Mouse (Mus musculus) kidney, postnatal 36 days (tissue): Measurements from ENCODE around the gene C8g.

Source experiments
- DNase-seq, 2 experiments: peaks; one replicate each; pipeline ENCODE4 v3.0.0; 2021 to 2022; ENCODE audit warnings: mixed read lengths in 2 of 2

Gene C8g

DNA sequence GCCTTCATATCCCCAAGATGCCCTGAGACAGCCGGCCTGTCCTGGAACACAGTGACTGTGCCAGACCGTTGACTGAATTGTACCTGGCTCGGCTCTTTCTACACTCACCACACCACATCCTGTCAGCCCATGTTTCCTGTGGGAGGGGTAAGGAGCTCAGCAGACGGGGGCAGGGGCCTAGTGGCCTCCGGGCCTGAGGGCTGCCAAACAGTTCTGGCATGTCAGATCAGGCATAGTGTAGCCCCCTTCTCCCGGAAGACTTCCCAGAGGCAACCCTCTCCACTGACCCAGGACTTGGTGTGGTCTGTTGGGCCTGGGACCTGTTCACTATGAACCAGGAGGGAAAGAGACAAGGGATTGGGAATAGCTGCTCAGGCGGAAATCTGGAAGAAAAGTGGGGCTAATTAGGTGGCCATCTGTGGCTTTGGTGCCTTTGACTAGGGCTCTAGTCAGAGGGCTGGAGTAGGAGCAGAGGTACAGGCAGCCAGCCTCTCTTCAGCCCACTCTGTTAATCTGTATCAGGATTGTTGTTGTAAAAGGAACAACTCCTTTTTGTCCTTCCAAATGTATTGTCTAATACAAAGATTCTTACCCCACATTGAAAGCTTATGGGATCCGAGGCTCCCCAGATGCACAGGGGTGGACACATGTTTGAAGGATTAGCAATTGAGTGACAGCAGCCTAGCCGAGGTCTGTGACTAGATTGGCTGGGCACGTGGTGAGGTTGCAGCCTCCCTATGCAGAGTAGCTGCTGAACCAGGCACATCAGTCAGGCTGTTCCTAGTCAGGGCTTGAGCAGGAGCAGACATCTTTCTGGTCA is 35.5 kb downstream of the C8g start:
- DNase-seq: no peak

DNA sequence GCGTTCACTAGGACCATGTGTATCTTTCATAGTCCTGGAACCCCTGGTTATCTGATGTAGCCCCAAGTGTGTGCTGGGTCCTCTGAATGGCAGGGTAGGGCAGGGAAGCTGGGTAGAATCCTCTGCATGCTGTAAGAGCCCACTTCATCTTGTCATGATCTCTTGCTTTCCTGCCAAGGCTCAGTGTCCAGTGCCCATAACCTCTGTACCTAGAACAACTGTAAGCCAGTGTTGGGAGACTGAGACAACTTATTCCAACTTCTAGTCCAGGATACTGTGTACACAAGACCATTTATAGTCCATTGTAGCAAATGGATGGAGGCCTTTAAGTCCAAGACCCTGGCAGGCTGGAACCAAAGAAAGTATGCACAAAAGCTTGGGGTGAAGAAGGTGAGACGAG is 36.3 kb downstream of the C8g start:
- DNase-seq: no peak

DNA sequence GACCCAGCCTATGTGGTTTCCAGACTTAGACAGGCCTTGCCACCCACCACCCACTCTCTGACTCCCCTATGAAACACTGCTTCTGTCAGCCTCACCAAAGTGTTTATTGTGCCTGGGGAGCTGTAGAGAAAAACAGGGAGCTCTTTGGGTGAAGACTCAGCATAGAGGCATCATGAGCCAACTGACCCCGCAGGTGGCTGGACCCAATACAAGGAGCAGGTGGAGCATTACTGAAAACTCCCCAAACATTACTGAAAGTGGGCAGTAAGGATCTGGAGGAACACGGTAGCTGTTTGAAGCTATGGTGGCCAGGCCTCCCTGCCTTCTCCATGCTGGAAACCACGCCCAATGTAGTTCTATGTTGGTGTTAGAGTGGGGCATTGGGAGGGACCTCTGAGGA is 37.9 kb downstream of the C8g start:
- no peak for DNase-seq

DNA sequence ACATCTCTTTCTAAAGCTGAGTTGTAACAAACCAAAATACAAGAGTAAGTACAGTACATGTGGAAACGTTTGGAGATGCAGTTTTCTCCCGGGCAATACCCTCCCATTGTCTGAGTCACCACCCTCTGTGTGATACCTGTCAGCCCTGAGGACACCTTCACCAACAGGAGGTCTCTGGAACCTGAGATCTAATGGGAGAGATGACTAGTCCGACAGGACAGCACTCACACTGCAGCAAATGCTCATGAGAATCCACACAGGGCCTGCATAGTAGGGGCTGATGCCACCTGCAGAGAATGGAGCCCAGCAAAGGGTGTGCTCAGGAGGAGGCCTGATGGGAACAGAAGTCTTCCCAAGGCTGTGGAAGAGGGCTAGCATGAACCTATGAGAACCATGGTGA is 40.1 kb downstream of the C8g start:
- DNase-seq: no peak

DNA sequence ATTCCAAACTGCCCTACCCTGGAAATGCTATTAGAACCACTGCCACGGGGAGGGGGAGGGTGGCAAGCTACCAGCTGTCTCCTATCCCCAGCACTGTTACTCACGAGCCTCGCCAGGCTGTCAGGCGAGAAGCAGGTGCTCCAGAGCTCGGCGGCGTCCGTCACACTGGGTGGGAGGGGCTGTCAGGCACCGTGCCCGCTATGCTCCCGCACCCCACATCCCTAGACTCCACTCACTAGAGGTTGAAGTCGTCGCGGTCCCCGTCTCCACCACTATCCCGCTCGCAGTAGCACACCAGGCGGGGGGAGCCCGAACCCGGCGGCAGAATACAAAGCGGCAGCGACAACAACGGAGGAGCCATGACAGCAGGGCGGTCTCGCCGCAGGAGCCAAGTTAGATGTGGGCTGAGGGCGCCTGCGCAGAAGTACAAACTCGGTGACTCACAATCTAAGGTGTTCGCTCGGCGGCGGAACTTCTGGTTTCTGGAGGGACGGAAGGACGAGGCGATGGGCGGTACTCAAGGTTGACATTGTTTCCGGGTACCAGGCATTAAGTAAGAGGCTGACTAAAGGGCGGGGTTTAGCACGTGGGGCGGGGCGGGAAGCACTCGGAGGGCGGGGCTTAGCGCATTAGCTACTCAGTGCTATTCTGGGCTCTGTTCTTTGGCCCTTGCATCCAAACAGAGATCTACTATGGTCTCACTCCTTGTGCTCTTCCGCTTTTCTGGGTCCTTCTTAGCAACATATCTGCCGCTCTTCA is 40.8 kb downstream of the C8g start, which contains the start of gene Paxx:
Paxx (minus strand) TSS at position 544 of the 759 bp plus-strand sequence.
- DNase-seq: peak; percentile 95 to 98

DNA sequence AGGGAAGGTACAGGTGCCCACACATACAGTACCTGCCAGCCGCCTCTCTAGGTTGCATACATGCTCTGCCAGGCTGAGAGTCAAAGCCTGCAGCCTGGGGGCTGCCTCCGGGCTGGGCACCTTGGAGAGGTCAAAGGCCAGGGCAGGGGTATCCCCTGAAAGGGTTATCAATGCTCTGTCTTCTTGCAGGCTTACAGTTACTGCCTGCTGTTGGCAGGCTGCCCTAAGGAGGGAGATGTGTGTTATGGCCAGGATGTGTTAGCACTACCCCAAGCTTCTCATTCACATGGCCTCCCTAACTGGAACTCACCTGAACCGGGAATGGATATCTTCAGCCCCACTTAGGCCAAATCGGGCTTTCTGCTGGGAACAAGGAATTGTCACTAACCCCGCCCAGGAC is 41.4 kb downstream of the C8g start:
- DNase-seq: peak in 1 of 2 experiments; percentile 42

DNA sequence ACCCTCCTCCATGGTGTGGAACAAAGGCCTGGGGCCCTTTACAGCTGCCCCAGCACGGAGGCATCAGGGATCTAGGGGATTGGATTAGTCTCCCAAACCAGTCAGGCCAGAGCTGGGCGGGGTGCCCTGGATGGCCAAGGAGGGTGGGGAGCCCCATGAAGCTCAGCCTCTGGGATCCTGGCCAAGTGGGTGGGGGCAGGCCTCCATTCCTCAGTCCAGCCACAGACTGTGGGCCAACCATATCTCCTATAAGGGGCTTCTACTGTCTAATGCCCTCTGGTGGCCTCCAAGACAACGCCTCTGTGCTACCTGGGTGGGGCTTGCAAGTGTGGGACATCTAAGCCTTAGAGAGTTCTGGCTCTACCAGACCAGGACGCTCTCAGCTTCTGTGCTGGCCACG is 42.6 kb downstream of the C8g start:
- peak in 1 of 2 experiments; percentile 51 for DNase-seq

DNA sequence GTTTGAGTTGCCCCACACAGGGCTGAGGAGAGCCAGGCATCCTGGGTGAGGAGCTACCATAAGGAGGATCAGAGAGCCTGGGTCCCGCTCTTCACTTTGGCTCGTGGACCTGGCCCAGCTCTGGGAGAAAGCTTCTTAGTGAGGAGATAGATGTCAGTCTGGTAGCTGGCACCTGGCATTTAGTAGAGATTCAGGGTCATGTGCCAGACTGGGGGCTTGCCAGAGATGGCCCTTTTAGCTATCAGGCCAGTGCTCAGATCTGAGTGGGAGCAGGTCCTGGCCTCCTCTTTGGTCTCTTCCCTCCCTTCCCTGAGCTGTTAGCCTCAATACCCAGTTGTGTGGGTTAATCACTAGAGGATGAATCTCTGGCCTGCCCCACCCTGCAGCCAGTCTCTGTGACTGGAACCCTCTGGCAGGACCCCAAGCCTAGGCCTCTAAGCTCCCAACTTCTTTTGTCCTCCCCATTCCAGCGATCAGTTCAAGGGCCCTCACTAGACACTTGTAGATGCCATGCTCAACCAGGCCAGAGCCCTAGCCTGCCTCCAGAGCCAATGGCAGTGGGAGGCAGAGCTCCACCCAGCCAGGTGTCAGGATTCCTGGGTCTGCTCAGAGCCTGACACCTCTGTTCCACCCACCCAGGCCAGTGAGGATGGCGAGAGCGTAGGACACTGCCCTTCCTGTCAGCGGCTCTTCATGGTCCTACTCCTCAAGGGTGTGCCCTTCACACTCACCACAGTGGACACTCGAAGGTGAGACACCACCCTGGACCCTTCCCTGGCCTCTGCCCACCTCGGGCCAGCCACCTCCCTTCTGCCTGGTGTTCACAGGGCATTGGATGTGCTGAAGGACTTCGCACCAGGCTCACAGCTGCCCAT is 44.3 kb downstream of the C8g start:
- DNase-seq: no peak

DNA sequence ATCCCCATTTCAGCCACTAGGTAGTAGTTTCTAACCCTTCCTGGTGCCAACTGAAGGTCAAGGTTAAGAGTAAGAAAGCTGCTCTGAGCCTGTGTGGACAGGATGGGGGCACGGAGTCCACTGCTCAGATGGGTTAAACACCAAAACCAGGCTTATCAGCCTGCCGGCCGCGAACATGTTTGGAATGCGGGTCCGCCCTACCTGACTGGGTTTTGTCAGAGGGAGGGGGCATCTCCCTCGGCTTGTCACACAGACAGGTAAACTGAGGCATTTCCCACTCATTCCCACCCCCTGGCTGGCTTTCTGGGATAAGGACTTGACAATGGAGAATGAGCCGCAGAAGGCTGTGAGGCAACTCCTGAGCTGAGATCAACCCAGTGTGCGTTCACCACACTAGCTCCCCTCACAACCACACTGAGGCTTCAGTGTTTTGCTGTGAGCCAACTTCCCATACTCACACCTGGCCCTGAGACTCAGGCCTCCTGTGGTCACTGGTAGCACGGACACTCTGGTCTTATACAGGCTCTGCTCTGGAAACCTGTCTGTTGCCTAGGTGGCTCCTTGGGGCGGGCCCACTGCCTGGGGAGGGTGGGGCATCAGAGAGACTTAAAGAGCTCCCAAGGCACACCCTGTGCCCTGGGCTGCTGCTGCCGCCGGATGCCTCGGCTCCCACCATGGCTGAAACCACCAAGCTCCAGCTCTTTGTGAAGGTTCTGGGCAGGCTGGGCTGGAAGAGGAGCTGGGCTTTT is 45.1 kb downstream of the C8g start, which contains the start of gene Clic3:
Clic3 (plus strand) TSS at position 634 of the 749 bp plus-strand sequence.
- no peak for DNase-seq

DNA sequence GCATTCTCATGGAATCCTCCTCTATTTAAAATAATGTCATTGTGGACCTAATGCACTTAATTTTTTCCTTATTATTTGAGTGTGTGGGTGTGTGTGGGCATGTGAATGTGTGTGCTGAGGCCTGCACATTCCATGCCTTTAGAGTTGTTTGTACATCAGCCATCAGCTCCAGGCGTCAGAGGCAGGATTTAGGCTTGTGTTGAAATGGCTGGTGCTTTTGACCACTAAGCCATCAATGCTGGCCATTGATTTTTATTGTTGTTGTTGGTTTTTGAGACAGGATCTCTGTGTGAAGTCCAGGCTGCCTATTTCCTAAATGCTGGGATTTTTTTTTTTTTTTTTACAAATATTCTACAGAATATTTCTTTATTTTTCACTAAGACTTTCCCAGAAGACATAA is 48.6 kb downstream of the C8g start:
- no peak for DNase-seq

DNA sequence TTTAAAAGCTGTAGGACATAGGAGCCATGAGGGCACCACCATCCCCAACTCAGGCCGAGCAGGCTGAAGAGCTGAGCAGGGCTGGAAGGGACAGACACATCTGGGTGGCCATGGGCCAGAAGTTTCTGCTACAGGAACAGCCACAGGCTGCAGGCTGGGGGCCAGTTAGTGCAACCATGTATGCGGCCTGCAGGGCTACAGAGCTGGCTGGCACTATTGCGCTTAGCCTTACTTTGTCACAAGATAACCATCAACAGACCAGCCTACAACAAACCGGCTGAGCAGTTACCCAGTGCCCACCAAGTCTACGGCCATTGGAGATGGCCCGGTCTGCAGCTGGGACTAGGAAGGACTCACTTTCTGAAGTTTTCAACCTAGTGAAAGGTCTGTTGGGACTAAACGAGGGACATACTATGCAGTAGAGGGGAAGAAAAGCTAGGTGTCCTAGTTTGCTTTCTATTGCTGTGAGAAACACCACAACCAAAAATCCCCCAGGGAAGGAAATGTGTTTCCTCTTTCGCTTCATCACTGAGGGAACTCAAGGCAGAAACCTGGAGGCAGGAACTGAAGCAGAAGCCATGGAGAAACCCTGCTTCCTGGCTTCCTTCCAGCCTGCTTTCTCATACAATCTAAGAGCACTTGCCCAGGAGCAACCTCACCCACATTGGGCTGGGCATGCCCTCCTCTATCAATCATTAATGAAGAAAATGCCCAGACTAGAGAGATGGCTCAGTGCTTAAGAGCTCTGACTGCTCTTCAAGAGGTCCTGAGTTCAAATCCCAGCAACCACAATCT is 50.5 kb downstream of the C8g start:
- DNase-seq: peak; percentile 37 to 48
